Mouse (Mus musculus): ENCODE results near the gene Cyb5r4. TPM values are rescaled to one million over a fixed set of nuclear protein-coding genes. Genes with fewer than 3 reads are reported as not detected.
"Not testable (repeated sequence)": the region's sequence is repeated elsewhere in the genome, so short reads cannot be mapped to it uniquely, and the experiment has no call there.

Gene Cyb5r4
- total RNA-seq, 2 experiments from 2014 or later = 27.6 to 29.8 TPM

- no peak for DNase-seq
Measured at GRCm38 (mm10) chr9:87025764-87026163, 4.0 kb downstream of the Cyb5r4 start.

- DNase-seq = peak; percentile 70
Measured at GRCm38 (mm10) chr9:87027423-87028084, 5.7 kb downstream of the Cyb5r4 start.

GRCm38 (mm10) chr9:87032196-87032595, 10.4 kb downstream of the Cyb5r4 start:
- DNase-seq = no peak

- DNase-seq = no peak
Measured at GRCm38 (mm10) chr9:87034831-87035580, 13.2 kb downstream of the Cyb5r4 start.

GRCm38 (mm10) chr9:87049425-87049824, 27.6 kb downstream of the Cyb5r4 start:
- DNase-seq = peak; percentile 23

GRCm38 (mm10) chr9:87055547-87056235, 33.9 kb downstream of the Cyb5r4 start:
- no peak for DNase-seq

GRCm38 (mm10) chr9:87062337-87062736, 40.5 kb downstream of the Cyb5r4 start:
- DNase-seq = no peak

- DNase-seq = no peak
Measured at GRCm38 (mm10) chr9:87068160-87068559, 46.3 kb downstream of the Cyb5r4 start.

- not testable (repeated sequence) for DNase-seq
Measured at GRCm38 (mm10) chr9:87071566-87071965, 49.8 kb downstream of the Cyb5r4 start.

GRCm38 (mm10) chr9:87077919-87078318, 56.1 kb downstream of the Cyb5r4 start:
- no peak for DNase-seq

- DNase-seq = no peak
Measured at GRCm38 (mm10) chr9:87079511-87079910, 57.7 kb downstream of the Cyb5r4 start.

GRCm38 (mm10) chr9:87086991-87087390, 65.2 kb downstream of the Cyb5r4 start:
- no peak for DNase-seq

GRCm38 (mm10) chr9:87097989-87098388, 76.2 kb downstream of the Cyb5r4 start:
- DNase-seq = peak; percentile 58

GRCm38 (mm10) chr9:87115019-87115418, 93.2 kb downstream of the Cyb5r4 start:
- no peak for DNase-seq

- DNase-seq = no peak
Measured at GRCm38 (mm10) chr9:87115456-87115931, 93.7 kb downstream of the Cyb5r4 start.

GRCm38 (mm10) chr9:87115978-87116377, 94.2 kb downstream of the Cyb5r4 start:
- DNase-seq = no peak

- no peak for DNase-seq
Measured at GRCm38 (mm10) chr9:87118996-87119395, 97.2 kb downstream of the Cyb5r4 start.

- DNase-seq = no peak
Measured at GRCm38 (mm10) chr9:87121956-87122493, 100.2 kb downstream of the Cyb5r4 start.

- DNase-seq = not testable (repeated sequence)
Measured at GRCm38 (mm10) chr9:87127046-87127445, 105.2 kb downstream of the Cyb5r4 start.

Data from heart, postnatal 4 days (tissue).